Mouse (Mus musculus) hindbrain, embryonic 11.5 days (tissue): ENCODE measurements at regions not wholly inside any gene's neighbourhood (a gene's known extent, or its start where the extent isn't known, plus 50 kb on each side); places are given as distances from the start of the nearest gene placed in this dataset.

Experiments used
- ATAC-seq: fragments of 200-750 bp; cut with Nextera tagmentation; 2 replicates; pipeline ENCODE4 v1.8.0; 2017; ENCODE audit warnings: mild to moderate bottlenecking, moderate TSS enrichment, moderate library complexity; ENCODE audit not compliant: low FRiP score
- DNase-seq: peaks from one replicate; pipeline ENCODE4 v3.0.0-alpha.2; 2015; ENCODE audit warnings: low spot score
- H3K27ac ChIP-seq: fragments of 300-500 bp; sonication (generic); 2 replicates; pipeline ENCODE4 v1.5.1; 2014; ENCODE audit warnings: mild to moderate bottlenecking, low read depth, low read length
- H3K27me3 ChIP-seq: fragments of 300-500 bp; sonication (generic); 2 replicates; pipeline ENCODE4 v1.6.1; 2014; ENCODE audit warnings: mild to moderate bottlenecking, low read length, moderate library complexity, mixed read lengths; ENCODE audit not compliant: control insufficient read depth, insufficient read depth
- H3K36me3 ChIP-seq: fragments of 300-500 bp; sonication (generic); 2 replicates; pipeline ENCODE4 v1.6.1; 2014; ENCODE audit warnings: mild to moderate bottlenecking, low read length, moderate library complexity, mixed read lengths; ENCODE audit not compliant: control insufficient read depth, insufficient read depth
- H3K4me1 ChIP-seq: fragments of 300-500 bp; sonication (generic); replicated peaks from 2 replicates; pipeline ENCODE4 v1.6.1; 2014; ENCODE audit warnings: low read length, mixed read lengths; ENCODE audit not compliant: control insufficient read depth, insufficient read depth
- H3K4me2 ChIP-seq: fragments of 300-500 bp; sonication (generic); replicated peaks from 2 replicates; pipeline ENCODE4 v1.6.1; 2014; ENCODE audit warnings: mild to moderate bottlenecking, low read depth, low read length
- H3K4me3 ChIP-seq: fragments of 300-500 bp; sonication (generic); 2 replicates; pipeline ENCODE4 v1.5.1; 2014; ENCODE audit warnings: low read depth, low read length
- H3K9ac ChIP-seq: fragments of 300-500 bp; sonication (generic); 2 replicates; pipeline ENCODE4 v1.6.1; 2014; ENCODE audit warnings: low read depth, low read length
- H3K9me3 ChIP-seq: fragments of 300-500 bp; sonication (generic); 2 replicates; pipeline ENCODE4 v1.6.1; 2016; ENCODE audit warnings: low read length; ENCODE audit not compliant: control insufficient read depth
- WGBS: fragments of 180-500 bp; shearing (Covaris S2); extraction: QIAGEN DNeasy Blood & Tissue Kit; methylation state at CpG from one replicate; pipeline ENCODE4 v1.1.7; 2014; 5-methylcytosine and 5-hydroxymethylcytosine counted together

- no peak for ATAC-seq
These were observed 108.5 kb upstream of the N6amt1 start for GRCm38 (mm10) chr16:87245441-87245840.

GRCm38 (mm10) chr16:87242027-87242426 lies 112.0 kb upstream of the N6amt1 start:
- no peaks in the 10 kb centered on the region for H3K9me3 ChIP-seq
- no peak overlapping the region for H3K27ac ChIP-seq
- 88% methylated on average over 7 of the region's 7 CpGs for WGBS
- no peak overlapping the region for H3K4me3 ChIP-seq
- no peaks in the 10 kb centered on the region for H3K27me3 ChIP-seq
- no peak overlapping the region for H3K9ac ChIP-seq
- DNase-seq = no peak
- no peak overlapping the region for H3K4me2 ChIP-seq
- no peak for ATAC-seq
- no peaks in the 10 kb centered on the region for H3K4me1 ChIP-seq
- H3K36me3 ChIP-seq = no peaks in the 10 kb centered on the region

More at GRCm38 (mm10) chr16:87245441-87245840, 108.5 kb upstream of the N6amt1 start:
- Histone ChIP-seq H3K36me3 (no peaks in the 10 kb centered on the region), H3K4me2 (no peak overlapping the region), H3K27me3 (no peaks in the 10 kb centered on the region), H3K4me1 (no peaks in the 10 kb centered on the region), H3K4me3 (no peak overlapping the region), H3K27ac (no peak overlapping the region), H3K9ac (no peak overlapping the region), H3K9me3 (no peaks in the 10 kb centered on the region)
- DNase-seq = no peak
- WGBS = 95% methylated on average over 7 of the region's 7 CpGs

GRCm38 (mm10) chr16:87239105-87239504 lies 114.9 kb upstream of the N6amt1 start:
- Histone ChIP-seq H3K27me3 (no peaks in the 10 kb centered on the region), H3K4me1 (no peaks in the 10 kb centered on the region), H3K9ac (no peak overlapping the region), H3K4me3 (no peak overlapping the region), H3K36me3 (no peaks in the 10 kb centered on the region), H3K27ac (no peak overlapping the region), H3K9me3 (no peaks in the 10 kb centered on the region), H3K4me2 (no peak overlapping the region)
- 89% methylated on average over 7 of the region's 7 CpGs for WGBS
- no peak for ATAC-seq
- no peak for DNase-seq

GRCm38 (mm10) chr16:87234199-87234598 lies 119.8 kb upstream of the N6amt1 start:
- Histone ChIP-seq H3K4me1 (no peaks in the 10 kb centered on the region), H3K9ac (no peak overlapping the region), H3K4me3 (no peak overlapping the region), H3K36me3 (no peaks in the 10 kb centered on the region), H3K27me3 (no peaks in the 10 kb centered on the region), H3K27ac (no peak overlapping the region), H3K4me2 (no peak overlapping the region), H3K9me3 (no peaks in the 10 kb centered on the region)
- ATAC-seq (no peak), DNase-seq (no peak)
- WGBS = 41% methylated on average over 4 of the region's 4 CpGs

- WGBS = 87% methylated on average over 10 of the region's 10 CpGs
- Histone ChIP-seq H3K27me3 (no peaks in the 10 kb centered on the region), H3K4me1 (no peaks in the 10 kb centered on the region), H3K9ac (no peak overlapping the region), H3K36me3 (no peaks in the 10 kb centered on the region), H3K4me2 (no peak overlapping the region), H3K4me3 (no peak overlapping the region), H3K27ac (no peak overlapping the region), H3K9me3 (no peaks in the 10 kb centered on the region)
- ATAC-seq (no peak), DNase-seq (no peak)
These were observed 128.4 kb upstream of the N6amt1 start for GRCm38 (mm10) chr16:87225595-87225994.

- H3K36me3 ChIP-seq = no peaks in the 10 kb centered on the region
- 85% methylated on average over 8 of the region's 8 CpGs for WGBS
These were observed 128.9 kb upstream of the N6amt1 start for GRCm38 (mm10) chr16:87225085-87225484.

GRCm38 (mm10) chr16:87224024-87224423 lies 130.0 kb upstream of the N6amt1 start:
- no peaks in the 10 kb centered on the region for H3K4me1 ChIP-seq
- no peak overlapping the region for H3K4me2 ChIP-seq
- DNase-seq (no peak), ATAC-seq (no peak)
- no peak overlapping the region for H3K4me3 ChIP-seq
- H3K27ac ChIP-seq = no peak overlapping the region
- H3K36me3 ChIP-seq = no peaks in the 10 kb centered on the region
- no peaks in the 10 kb centered on the region for H3K9me3 ChIP-seq
- no peaks in the 10 kb centered on the region for H3K27me3 ChIP-seq
- 90% methylated on average over 7 of the region's 7 CpGs for WGBS
- H3K9ac ChIP-seq = no peak overlapping the region

More at GRCm38 (mm10) chr16:87225085-87225484, 128.9 kb upstream of the N6amt1 start:
- Histone ChIP-seq H3K27ac (no peak overlapping the region), H3K4me3 (no peak overlapping the region), H3K9me3 (no peaks in the 10 kb centered on the region), H3K4me2 (no peak overlapping the region), H3K9ac (no peak overlapping the region), H3K4me1 (no peaks in the 10 kb centered on the region), H3K27me3 (no peaks in the 10 kb centered on the region)
- ATAC-seq = no peak
- DNase-seq = no peak

GRCm38 (mm10) chr16:87220611-87221010 lies 133.4 kb upstream of the N6amt1 start:
- H3K27ac ChIP-seq = no peak overlapping the region
- H3K4me2 ChIP-seq = no peak overlapping the region
- H3K36me3 ChIP-seq = no peaks in the 10 kb centered on the region
- H3K4me3 ChIP-seq = no peak overlapping the region
- ATAC-seq (no peak), DNase-seq (no peak)
- H3K27me3 ChIP-seq = no peaks in the 10 kb centered on the region
- H3K9me3 ChIP-seq = no peaks in the 10 kb centered on the region
- WGBS = 92% methylated on average over 5 of the region's 5 CpGs
- no peaks in the 10 kb centered on the region for H3K4me1 ChIP-seq
- H3K9ac ChIP-seq = no peak overlapping the region

- Histone ChIP-seq H3K9me3 (no peaks in the 10 kb centered on the region), H3K9ac (no peak overlapping the region), H3K27me3 (no peaks in the 10 kb centered on the region), H3K27ac (no peak overlapping the region), H3K36me3 (no peaks in the 10 kb centered on the region), H3K4me2 (no peak overlapping the region), H3K4me3 (no peak overlapping the region), H3K4me1 (no peaks in the 10 kb centered on the region)
- ATAC-seq (no peak), DNase-seq (no peak)
- WGBS = 73% methylated on average over 4 of the region's 4 CpGs
These were observed 133.8 kb upstream of the N6amt1 start for GRCm38 (mm10) chr16:87220201-87220600.
